Mouse (Mus musculus) lung, embryonic 14.5 days (tissue): ENCODE results near the gene Amigo1. TPM values are rescaled to one million over a fixed set of nuclear protein-coding genes. Genes with fewer than 3 reads are reported as not detected.

Experiments used
- ATAC-seq: fragments of 200-750 bp; cut with Nextera tagmentation; 2 replicates; pipeline ENCODE4 v1.8.0; 2017; ENCODE audit warnings: mild to moderate bottlenecking, moderate TSS enrichment, moderate library complexity; ENCODE audit not compliant: insufficient read depth
- DNase-seq: peaks from one replicate; pipeline ENCODE4 v3.0.0-alpha.2; 2015
- H3K27ac ChIP-seq: fragments of 300-500 bp; sonication (generic); 2 replicates; pipeline ENCODE4 v1.5.1; 2014; ENCODE audit warnings: low read depth, mild to moderate bottlenecking, moderate library complexity
- H3K27me3 ChIP-seq: fragments of 300-500 bp; sonication (generic); 2 replicates; pipeline ENCODE4 v1.6.1; 2014; ENCODE audit warnings: low read length, control low read depth; ENCODE audit not compliant: insufficient read depth
- H3K36me3 ChIP-seq: fragments of 300-500 bp; sonication (generic); 2 replicates; pipeline ENCODE4 v1.6.1; 2014; ENCODE audit warnings: control low read depth; ENCODE audit not compliant: insufficient read depth
- H3K4me1 ChIP-seq: fragments of 300-500 bp; sonication (generic); 2 replicates; pipeline ENCODE4 v1.6.1; 2014; ENCODE audit warnings: antibody characterized with exemption, control low read depth; ENCODE audit not compliant: insufficient read depth
- H3K4me2 ChIP-seq: fragments of 300-500 bp; sonication (generic); 2 replicates; pipeline ENCODE4 v1.6.1; 2014; ENCODE audit warnings: mild to moderate bottlenecking
- H3K4me3 ChIP-seq: fragments of 300-500 bp; sonication (generic); 2 replicates; pipeline ENCODE4 v1.5.1; 2014; ENCODE audit warnings: low read depth, low read length
- H3K9ac ChIP-seq: fragments of 300-500 bp; sonication (generic); 2 replicates; pipeline ENCODE4 v1.6.1; 2014
- H3K9me3 ChIP-seq: fragments of 300-500 bp; sonication (generic); 2 replicates; pipeline ENCODE4 v1.6.1; 2016; ENCODE audit warnings: low read depth, low read length, control low read depth
- CTCF ChIP-seq: IDR thresholded peaks from 2 replicates; pipeline ENCODE4 v1.5.1; 2016; ENCODE audit warnings: antibody characterized with exemption, low read depth
- WGBS: fragments of 180-500 bp; shearing (Covaris S2); extraction: QIAGEN DNeasy Blood & Tissue Kit; methylation state at CpG from one replicate; pipeline ENCODE4 v1.1.7; 2014; 5-methylcytosine and 5-hydroxymethylcytosine counted together
- polyA plus RNA-seq: library from polyadenylated mRNA; unstranded; fragments of >200 nt; fragmentation: Nextera tagmentation; extraction: Ambion mirVana; gene quantifications from 2 replicates; pipeline ENCODE4 v1.2.1, GENCODE M21; 2014

The Amigo1 gene
- polyA plus RNA-seq, 1 experiment from 2014 or later: 2.1 TPM

DNA sequence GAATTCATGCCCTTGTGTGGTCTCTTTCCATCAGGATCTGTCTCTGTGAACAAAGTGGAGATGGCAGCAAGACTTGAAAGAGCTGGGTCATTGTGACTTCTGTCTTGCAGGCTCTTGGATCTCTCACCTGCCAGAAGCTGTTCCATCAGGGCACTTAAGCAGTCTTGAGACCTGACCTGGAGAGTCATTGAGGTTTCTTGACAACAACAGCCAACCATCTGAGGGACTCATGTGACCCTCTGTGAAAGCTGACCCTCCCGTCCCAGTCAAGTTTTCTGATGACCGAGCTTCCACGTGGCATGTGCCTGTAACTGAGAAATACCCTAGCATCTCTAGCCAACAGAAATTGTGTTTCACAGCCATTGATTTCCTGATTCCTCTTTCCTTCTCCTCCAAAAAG, 1.4 kb upstream of the Amigo1 start:
- ATAC-seq (no peak), DNase-seq (no peak)
- TF ChIP-seq CTCF: no peak
- Histone ChIP-seq H3K27ac (no peak overlapping the region), H3K4me2 (no peak overlapping the region), H3K9ac (no peak overlapping the region), H3K36me3 (no peaks in the 10 kb centered on the region), H3K27me3 (peaks cover 21% of the 10 kb centered on the region), H3K9me3 (no peaks in the 10 kb centered on the region), H3K4me3 (no peak overlapping the region), H3K4me1 (peaks cover 2% of the 10 kb centered on the region)
- 52% methylated on average over 3 of the region's 3 CpGs for WGBS

- no peak for ATAC-seq
- no peaks in the 10 kb centered on the region for H3K9me3 ChIP-seq
- TF ChIP-seq CTCF: no peak
- H3K36me3 ChIP-seq: no peaks in the 10 kb centered on the region
- no peak overlapping the region for H3K27ac ChIP-seq
- H3K9ac ChIP-seq: peak overlapping the region; percentile 59
- peaks cover 21% of the 10 kb centered on the region for H3K27me3 ChIP-seq
- DNase-seq: peak; percentile 50
- H3K4me1 ChIP-seq: peaks cover 2% of the 10 kb centered on the region; the same call in 1 of the 2 replicates
- H3K4me3 ChIP-seq: peak overlapping the region; percentile 61
- peak overlapping the region; percentile 95 for H3K4me2 ChIP-seq
- 2% methylated on average over 16 of the region's 16 CpGs for WGBS
Measured at GRCm38 (mm10) chr3:108185460-108186097, 556 bp upstream of the Amigo1 start.

- H3K27me3 ChIP-seq: peaks cover 21% of the 10 kb centered on the region
- H3K9ac ChIP-seq: peak overlapping the region; percentile 59; the same call in 1 of the 2 replicates
- H3K27ac ChIP-seq: no peak overlapping the region
- ATAC-seq (0 out of 2 replicates have a peak, but pooled peaks have one; percentile 3), DNase-seq (no peak)
- 59% methylated on average over 20 of the region's 20 CpGs for WGBS
- no peak for TF ChIP-seq CTCF
- H3K4me2 ChIP-seq: peak overlapping the region; percentile 95
- peaks cover 2% of the 10 kb centered on the region; the same call in 1 of the 2 replicates for H3K4me1 ChIP-seq
- no peaks in the 10 kb centered on the region for H3K36me3 ChIP-seq
- no peaks in the 10 kb centered on the region for H3K9me3 ChIP-seq
- no peak overlapping the region; the same call in 1 of the 2 replicates for H3K4me3 ChIP-seq
Measured at GRCm38 (mm10) chr3:108187111-108187795, 1.1 kb downstream of the Amigo1 start.

DNA sequence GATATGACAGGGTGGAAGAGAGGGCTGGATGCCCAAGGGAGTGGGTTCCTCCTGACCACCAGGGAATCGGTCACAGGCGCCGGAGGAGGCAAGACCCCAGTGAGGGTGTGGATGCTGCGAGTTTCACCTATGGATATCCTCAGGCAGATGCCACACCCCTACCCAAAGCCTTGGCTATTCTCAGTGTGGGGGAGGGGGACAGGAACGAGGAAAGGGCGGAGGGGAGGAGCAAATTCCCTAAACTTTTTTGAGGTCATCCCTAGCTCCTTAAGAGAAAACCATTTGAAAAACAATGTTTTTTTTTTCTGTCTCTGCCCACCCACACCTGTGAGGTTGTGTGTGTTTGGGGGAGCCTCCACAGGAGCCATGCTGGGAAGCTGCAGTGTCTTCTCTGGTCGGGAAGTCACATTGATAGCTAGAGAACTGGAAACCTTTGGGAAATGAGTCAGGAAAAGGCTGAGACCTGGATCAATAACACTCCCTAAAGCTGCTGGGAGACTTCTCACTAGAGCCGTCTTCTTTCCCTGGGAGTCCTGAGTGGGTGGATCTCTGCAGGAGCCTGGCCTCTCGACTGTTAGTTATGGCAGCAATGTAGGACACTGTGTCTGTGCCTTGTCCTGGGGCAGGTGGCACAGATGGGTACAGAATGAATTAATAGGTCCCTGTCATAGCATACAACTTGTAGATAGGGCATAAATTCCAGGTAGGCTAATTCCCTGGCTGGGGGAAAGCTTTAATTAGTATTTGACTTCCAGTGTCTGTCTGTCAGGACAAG, 2.8 kb downstream of the Amigo1 start:
- Histone ChIP-seq H3K9ac (no peak overlapping the region), H3K27me3 (peaks cover 21% of the 10 kb centered on the region), H3K9me3 (no peaks in the 10 kb centered on the region), H3K4me1 (peaks cover 2% of the 10 kb centered on the region; the same call in 1 of the 2 replicates), H3K4me3 (no peak overlapping the region), H3K4me2 (no peak overlapping the region), H3K27ac (no peak overlapping the region), H3K36me3 (no peaks in the 10 kb centered on the region)
- ATAC-seq: no peak
- no peak for DNase-seq
- no peak for TF ChIP-seq CTCF
- 66% methylated on average over 9 of the region's 9 CpGs for WGBS

DNA sequence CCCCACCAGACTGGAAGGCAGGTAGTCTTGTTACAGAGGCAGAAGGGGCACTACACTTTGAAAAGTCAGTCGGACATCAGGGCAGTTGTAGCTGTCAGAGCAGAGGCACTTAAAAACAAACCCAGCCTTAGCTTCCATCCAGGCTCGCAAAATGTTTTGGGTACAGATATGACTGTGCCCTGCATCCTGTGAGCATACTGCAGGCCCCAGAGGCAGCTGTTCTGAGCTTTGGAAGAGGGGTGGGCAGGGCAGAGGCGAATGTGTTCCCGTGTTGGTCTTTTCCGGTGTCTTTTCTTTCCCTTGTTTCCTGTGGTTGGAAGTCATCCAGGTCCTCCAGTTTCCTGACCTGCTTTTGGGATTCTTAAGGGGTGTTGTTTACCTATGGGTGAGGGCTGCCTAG, 3.8 kb downstream of the Amigo1 start:
- Histone ChIP-seq H3K27me3 (peaks cover 18% of the 10 kb centered on the region), H3K9me3 (no peaks in the 10 kb centered on the region), H3K27ac (no peak overlapping the region), H3K4me2 (peak overlapping the region; percentile 33; the same call in 1 of the 2 replicates), H3K4me3 (no peak overlapping the region), H3K4me1 (peaks cover 2% of the 10 kb centered on the region; the same call in 1 of the 2 replicates), H3K9ac (no peak overlapping the region), H3K36me3 (no peaks in the 10 kb centered on the region)
- WGBS: 18% methylated on average over 5 of the region's 5 CpGs
- ATAC-seq (no peak), DNase-seq (no peak)
- no peak for TF ChIP-seq CTCF

DNA sequence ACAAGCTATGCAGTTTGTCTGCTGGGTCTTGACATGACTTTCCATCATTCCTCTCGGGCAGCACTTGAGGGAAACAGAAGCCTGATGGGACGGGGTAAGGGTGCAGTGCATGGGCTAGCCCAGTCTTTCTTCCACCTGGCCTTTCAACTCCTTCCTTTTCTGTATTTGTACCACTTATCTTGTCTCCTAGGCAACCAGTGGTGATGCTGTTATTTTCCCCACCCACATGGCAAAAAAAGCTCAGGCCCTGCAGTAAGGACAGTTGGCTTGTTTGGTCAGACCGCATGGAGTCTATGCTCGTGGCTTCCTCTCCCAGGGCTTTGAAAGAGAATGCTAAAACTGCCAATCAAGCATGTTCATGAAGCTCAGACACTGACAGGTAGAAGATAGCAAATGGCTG, 7.6 kb downstream of the Amigo1 start:
- Histone ChIP-seq H3K27ac (no peak overlapping the region), H3K9ac (no peak overlapping the region), H3K9me3 (no peaks in the 10 kb centered on the region), H3K4me3 (no peak overlapping the region), H3K4me2 (no peak overlapping the region), H3K27me3 (no peaks in the 10 kb centered on the region), H3K4me1 (peaks cover 5% of the 10 kb centered on the region), H3K36me3 (no peaks in the 10 kb centered on the region)
- 52% methylated on average over 4 of the region's 4 CpGs for WGBS
- ATAC-seq (no peak), DNase-seq (no peak)
- TF ChIP-seq CTCF: no peak

DNA sequence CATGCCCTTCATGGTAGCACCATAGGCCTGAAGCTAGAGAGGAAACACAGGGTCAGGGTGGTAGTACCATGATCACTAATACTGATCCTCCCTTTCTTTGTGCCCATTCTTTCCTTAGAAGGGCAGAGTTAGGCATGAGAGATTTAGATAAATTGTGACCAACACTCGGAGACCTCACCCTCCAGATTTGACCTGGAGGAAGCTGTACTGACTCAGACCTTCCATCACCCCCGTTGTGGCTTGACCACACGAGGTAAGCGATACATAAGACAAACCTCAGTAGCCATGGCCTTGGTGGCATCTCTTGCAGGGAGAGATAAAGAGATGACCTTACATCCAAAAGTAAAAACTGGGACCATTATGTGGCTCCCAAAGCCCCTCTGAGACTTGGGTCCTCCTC, 9.2 kb downstream of the Amigo1 start:
- WGBS: 82% methylated on average over 4 of the region's 4 CpGs

More for the DNA sequence above, 9.2 kb downstream of the Amigo1 start:
- Histone ChIP-seq H3K36me3 (no peaks in the 10 kb centered on the region; the same call in 1 of the 2 replicates), H3K9ac (no peak overlapping the region), H3K9me3 (no peaks in the 10 kb centered on the region), H3K27me3 (no peaks in the 10 kb centered on the region), H3K4me1 (peaks cover 5% of the 10 kb centered on the region), H3K4me3 (no peak overlapping the region), H3K27ac (no peak overlapping the region), H3K4me2 (no peak overlapping the region)
- DNase-seq (no peak), ATAC-seq (no peak)
- TF ChIP-seq CTCF: no peak
